Mouse (Mus musculus) embryonic facial prominence, embryonic 10.5 days (tissue): ENCODE data around the gene Ugt1a6b. TPM values are rescaled to one million over a fixed set of nuclear protein-coding genes. Genes with fewer than 3 reads are reported as not detected.

Experiments
- DNase-seq: peaks from one replicate; pipeline ENCODE4 v3.0.0-alpha.2; 2017; ENCODE audit warnings: low spot score
- H3K27ac ChIP-seq: fragments of 300-500 bp; sonication (generic); replicated peaks from 2 replicates; pipeline ENCODE4 v1.5.1; 2016; ENCODE audit warnings: mild to moderate bottlenecking
- H3K27me3 ChIP-seq: fragments of 300-500 bp; sonication (generic); replicated peaks from 2 replicates; pipeline ENCODE4 v1.6.1; 2016; ENCODE audit warnings: low read depth, mild to moderate bottlenecking; ENCODE audit not compliant: poor library complexity, severe bottlenecking
- H3K36me3 ChIP-seq: fragments of 300-500 bp; sonication (generic); replicated peaks from 2 replicates; pipeline ENCODE4 v1.6.1; 2016; ENCODE audit warnings: mild to moderate bottlenecking, moderate library complexity
- H3K4me1 ChIP-seq: fragments of 300-500 bp; sonication (generic); 2 replicates; pipeline ENCODE4 v1.6.1; 2016
- H3K4me3 ChIP-seq: fragments of 300-500 bp; sonication (generic); 2 replicates; pipeline ENCODE4 v1.5.1; 2016; ENCODE audit warnings: mild to moderate bottlenecking, moderate library complexity
- H3K9me3 ChIP-seq: fragments of 300-500 bp; sonication (generic); 2 replicates; pipeline ENCODE4 v1.6.1; 2016; ENCODE audit warnings: mild to moderate bottlenecking
- WGBS: fragments of 180-500 bp; shearing (Covaris S2); methylation state at CpG from one replicate; pipeline ENCODE4 v1.1.7; 2016; 5-methylcytosine and 5-hydroxymethylcytosine counted together
- polyA plus RNA-seq: library from polyadenylated mRNA; unstranded; fragments of >200 nt; fragmentation: Nextera tagmentation; extraction: Ambion mirVana; gene quantifications from 2 replicates; pipeline ENCODE4 v1.2.1, GENCODE M21; 2016

Gene Ugt1a6b
- polyA plus RNA-seq, 1 experiment from 2014 or later: not detected

- Histone ChIP-seq H3K9me3 (peaks cover 96% of the 10 kb centered on the region), H3K4me1 (no peaks in the 10 kb centered on the region), H3K27me3 (no peaks in the 10 kb centered on the region), H3K36me3 (no peaks in the 10 kb centered on the region), H3K27ac (no peak overlapping the region), H3K4me3 (no peak overlapping the region)
- 77% methylated on average over 6 of the region's 6 CpGs for WGBS
- DNase-seq: no peak
These were observed 142.8 kb downstream of the Ugt1a6b start for GRCm38 (mm10) chr1:88245881-88246280.

- Histone ChIP-seq H3K4me3 (no peak overlapping the region), H3K27me3 (no peaks in the 10 kb centered on the region), H3K36me3 (no peaks in the 10 kb centered on the region), H3K4me1 (no peaks in the 10 kb centered on the region), H3K27ac (no peak overlapping the region), H3K9me3 (peaks cover 97% of the 10 kb centered on the region)
- DNase-seq: no peak
- 47% methylated on average over 6 of the region's 6 CpGs for WGBS
These were observed 143.3 kb downstream of the Ugt1a6b start for GRCm38 (mm10) chr1:88246386-88246785.

GRCm38 (mm10) chr1:88247660-88248059, 144.6 kb downstream of the Ugt1a6b start:
- Histone ChIP-seq H3K4me1 (no peaks in the 10 kb centered on the region), H3K27ac (no peak overlapping the region), H3K36me3 (no peaks in the 10 kb centered on the region), H3K27me3 (no peaks in the 10 kb centered on the region), H3K9me3 (peaks cover 95% of the 10 kb centered on the region), H3K4me3 (no peak overlapping the region)
- 49% methylated on average over 2 of the region's 2 CpGs for WGBS
- DNase-seq: no peak

GRCm38 (mm10) chr1:88248658-88249057, 145.6 kb downstream of the Ugt1a6b start:
- WGBS: 71% methylated on average over 4 of the region's 4 CpGs
- H3K27ac ChIP-seq: no peak overlapping the region
- H3K4me3 ChIP-seq: no peak overlapping the region
- H3K9me3 ChIP-seq: peaks cover 96% of the 10 kb centered on the region
- no peaks in the 10 kb centered on the region for H3K4me1 ChIP-seq
- H3K27me3 ChIP-seq: no peaks in the 10 kb centered on the region
- DNase-seq: no peak
- no peaks in the 10 kb centered on the region for H3K36me3 ChIP-seq

- H3K27ac ChIP-seq: no peak overlapping the region
- no peak for DNase-seq
- WGBS: 79% methylated on average over 7 of the region's 7 CpGs
- no peaks in the 10 kb centered on the region for H3K27me3 ChIP-seq
- no peak overlapping the region for H3K4me3 ChIP-seq
- peaks cover 96% of the 10 kb centered on the region for H3K9me3 ChIP-seq
- no peaks in the 10 kb centered on the region for H3K36me3 ChIP-seq
- H3K4me1 ChIP-seq: no peaks in the 10 kb centered on the region
These were observed 146.5 kb downstream of the Ugt1a6b start for GRCm38 (mm10) chr1:88249596-88249995.

DNA sequence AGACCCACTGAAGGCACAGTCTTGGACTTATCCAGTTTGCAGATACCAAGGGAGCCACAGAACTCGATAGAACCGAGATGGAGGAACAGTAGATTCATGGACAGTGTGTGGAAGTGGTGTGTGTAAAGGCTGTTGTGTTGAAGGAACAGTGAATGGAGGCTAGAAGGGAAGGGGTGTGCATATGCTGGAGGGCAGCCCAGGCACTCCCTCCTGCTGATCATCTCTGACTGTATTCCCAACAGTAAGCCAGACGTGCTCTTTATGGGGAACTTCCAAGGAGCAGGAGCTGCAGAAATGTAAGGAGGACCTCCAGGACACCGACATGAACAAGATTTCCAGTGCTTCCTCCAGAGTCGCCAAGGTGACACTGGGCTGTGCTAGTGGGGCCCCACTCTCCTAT, 147.0 kb downstream of the Ugt1a6b start:
- H3K4me1 ChIP-seq: no peaks in the 10 kb centered on the region
- H3K27me3 ChIP-seq: no peaks in the 10 kb centered on the region
- H3K4me3 ChIP-seq: no peak overlapping the region
- H3K27ac ChIP-seq: no peak overlapping the region
- DNase-seq: no peak
- peaks cover 96% of the 10 kb centered on the region for H3K9me3 ChIP-seq
- H3K36me3 ChIP-seq: no peaks in the 10 kb centered on the region
- WGBS: 83% methylated on average over 5 of the region's 5 CpGs

- Histone ChIP-seq H3K27ac (no peak overlapping the region), H3K4me1 (no peaks in the 10 kb centered on the region), H3K4me3 (no peak overlapping the region), H3K36me3 (no peaks in the 10 kb centered on the region), H3K27me3 (no peaks in the 10 kb centered on the region), H3K9me3 (peaks cover 98% of the 10 kb centered on the region)
- DNase-seq: no peak
- 73% methylated on average over 8 of the region's 8 CpGs for WGBS
These were observed 150.1 kb downstream of the Ugt1a6b start for GRCm38 (mm10) chr1:88253106-88253505.

GRCm38 (mm10) chr1:88253540-88253939, 150.5 kb downstream of the Ugt1a6b start:
- H3K27me3 ChIP-seq: no peaks in the 10 kb centered on the region
- no peak for DNase-seq
- H3K9me3 ChIP-seq: peaks cover 98% of the 10 kb centered on the region
- H3K4me3 ChIP-seq: no peak overlapping the region
- no peaks in the 10 kb centered on the region for H3K36me3 ChIP-seq
- 69% methylated on average over 6 of the region's 6 CpGs for WGBS
- H3K4me1 ChIP-seq: no peaks in the 10 kb centered on the region
- H3K27ac ChIP-seq: no peak overlapping the region

- 87% methylated on average over 12 of the region's 12 CpGs for WGBS
- no peak for DNase-seq
- Histone ChIP-seq H3K4me3 (no peak overlapping the region), H3K27me3 (no peaks in the 10 kb centered on the region), H3K4me1 (no peaks in the 10 kb centered on the region), H3K27ac (no peak overlapping the region), H3K36me3 (peaks cover 9% of the 10 kb centered on the region), H3K9me3 (peaks cover 95% of the 10 kb centered on the region)
These were observed 151.9 kb downstream of the Ugt1a6b start for GRCm38 (mm10) chr1:88254793-88255465.

- H3K36me3 ChIP-seq: peaks cover 14% of the 10 kb centered on the region
- no peaks in the 10 kb centered on the region for H3K27me3 ChIP-seq
- no peak overlapping the region for H3K27ac ChIP-seq
- H3K4me3 ChIP-seq: no peak overlapping the region
- no peak for DNase-seq
- 57% methylated on average over 2 of the region's 2 CpGs for WGBS
- H3K9me3 ChIP-seq: peaks cover 95% of the 10 kb centered on the region
- no peaks in the 10 kb centered on the region for H3K4me1 ChIP-seq
These were observed 152.4 kb downstream of the Ugt1a6b start for GRCm38 (mm10) chr1:88255466-88255857.

DNA sequence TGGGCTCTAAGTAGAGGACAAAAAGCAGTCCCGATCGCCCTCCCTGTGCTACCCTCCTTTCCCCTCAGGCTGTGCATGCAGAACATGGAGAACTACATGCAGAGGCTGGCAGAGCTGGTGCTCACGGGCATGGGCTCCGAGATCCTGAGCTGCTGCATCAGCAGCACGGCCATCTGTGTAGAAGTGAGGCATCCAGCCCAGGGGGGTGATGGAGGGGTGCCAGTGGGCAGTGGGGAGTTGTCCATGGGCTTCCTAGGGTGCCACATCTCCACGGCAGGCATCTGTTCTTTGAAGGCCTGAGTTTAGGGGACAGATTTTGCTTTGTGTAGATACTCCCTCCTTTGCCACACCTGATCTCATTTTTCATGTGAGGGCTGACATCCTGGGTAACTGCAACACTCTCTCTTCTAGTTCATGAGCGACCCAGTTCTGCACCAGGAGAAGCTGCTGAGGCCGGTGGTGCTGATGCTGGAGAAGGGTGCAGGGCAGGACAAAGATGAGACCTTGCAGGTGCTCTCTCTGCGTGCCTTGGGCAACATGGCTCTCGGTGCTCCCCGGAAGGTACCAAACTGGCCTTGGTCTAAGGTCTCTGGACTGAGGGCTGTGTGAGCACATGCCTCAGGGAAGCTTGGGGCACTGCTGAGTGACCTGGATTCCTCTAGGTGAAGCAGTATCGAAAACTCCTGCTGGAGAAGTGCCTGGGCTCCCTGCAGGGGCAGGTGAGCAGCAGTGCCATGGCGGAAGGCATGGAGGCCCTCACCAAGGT, 153.1 kb downstream of the Ugt1a6b start:
- no peaks in the 10 kb centered on the region for H3K4me1 ChIP-seq
- peaks cover 95% of the 10 kb centered on the region for H3K9me3 ChIP-seq
- no peak overlapping the region for H3K4me3 ChIP-seq
- DNase-seq: no peak
- WGBS: 79% methylated on average over 13 of the region's 13 CpGs
- H3K27ac ChIP-seq: no peak overlapping the region
- H3K27me3 ChIP-seq: no peaks in the 10 kb centered on the region
- peaks cover 21% of the 10 kb centered on the region for H3K36me3 ChIP-seq

DNA sequence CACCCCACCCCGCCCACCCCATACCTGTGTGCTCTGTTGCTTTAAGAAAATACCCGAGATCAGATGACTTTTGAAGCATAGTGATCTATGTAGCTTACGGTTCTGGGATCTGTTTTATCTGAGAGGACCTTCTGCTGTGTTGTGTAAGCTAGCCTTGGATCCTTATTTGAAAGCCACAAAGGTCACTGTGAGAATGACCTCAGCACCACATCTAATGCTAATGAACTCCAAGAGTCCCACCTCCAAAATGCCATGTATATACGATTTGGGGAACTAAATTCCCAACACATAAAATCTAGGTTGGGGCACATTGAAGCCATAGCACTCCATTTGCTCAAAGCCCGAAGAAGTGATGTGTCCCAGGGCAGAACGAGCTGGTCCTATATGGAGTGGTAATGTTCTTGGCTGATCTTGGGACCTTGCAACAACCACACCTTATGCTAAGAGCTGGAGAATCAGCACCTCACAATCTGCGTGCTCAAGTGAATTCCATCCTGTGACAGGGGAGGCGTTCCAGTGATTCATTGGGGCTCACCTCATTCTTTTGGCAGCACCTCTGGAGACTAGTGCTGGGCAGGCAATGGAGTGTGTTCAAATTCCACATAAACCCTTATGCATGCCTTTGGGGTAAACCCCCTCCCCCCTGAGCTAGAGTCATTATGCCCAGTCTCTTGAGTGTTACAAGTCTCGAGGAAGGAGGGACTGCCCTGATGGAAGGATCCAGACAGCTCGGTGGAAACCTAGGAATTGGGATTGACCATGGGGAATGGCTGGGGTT, 154.0 kb downstream of the Ugt1a6b start:
- no peak overlapping the region for H3K27ac ChIP-seq
- WGBS: 79% methylated on average over 10 of the region's 10 CpGs
- H3K27me3 ChIP-seq: no peaks in the 10 kb centered on the region
- peaks cover 97% of the 10 kb centered on the region for H3K9me3 ChIP-seq
- DNase-seq: no peak
- H3K4me1 ChIP-seq: no peaks in the 10 kb centered on the region
- H3K4me3 ChIP-seq: no peak overlapping the region
- H3K36me3 ChIP-seq: peaks cover 30% of the 10 kb centered on the region
